Mouse (Mus musculus) hindbrain, embryonic 15.5 days (tissue): ENCODE results near the gene H2al1c. TPM values are rescaled to one million over a fixed set of nuclear protein-coding genes. Genes with fewer than 3 reads are reported as not detected.
"Not testable (repeated sequence)": the region's sequence is repeated elsewhere in the genome, so short reads cannot be mapped to it uniquely, and the experiment has no call there.

Experiments used
- ATAC-seq: fragments of 200-750 bp; cut with Nextera tagmentation; 2 replicates; pipeline ENCODE4 v1.8.0; 2017; ENCODE audit warnings: low read depth, moderate number of reproducible peaks, moderate TSS enrichment; ENCODE audit not compliant: low FRiP score
- H3K27ac ChIP-seq: fragments of 300-500 bp; sonication (generic); replicated peaks from 2 replicates; pipeline ENCODE4 v1.5.1; 2015; ENCODE audit warnings: mild to moderate bottlenecking, inconsistent platforms
- H3K27me3 ChIP-seq: fragments of 300-500 bp; sonication (generic); 2 replicates; pipeline ENCODE4 v1.6.1; 2015; ENCODE audit warnings: control low read depth, inconsistent platforms
- H3K36me3 ChIP-seq: fragments of 300-500 bp; sonication (generic); 2 replicates; pipeline ENCODE4 v1.6.1; 2015; ENCODE audit warnings: control low read depth, inconsistent platforms
- H3K4me1 ChIP-seq: fragments of 300-500 bp; sonication (generic); replicated peaks from 2 replicates; pipeline ENCODE4 v1.6.1; 2015; ENCODE audit warnings: control low read depth, inconsistent platforms
- H3K4me2 ChIP-seq: fragments of 300-500 bp; sonication (generic); 2 replicates; pipeline ENCODE4 v1.6.1; 2015; ENCODE audit warnings: moderate library complexity, mild to moderate bottlenecking, inconsistent platforms
- H3K4me3 ChIP-seq: fragments of 300-500 bp; sonication (generic); 2 replicates; pipeline ENCODE4 v1.5.1; 2015; ENCODE audit warnings: mild to moderate bottlenecking, inconsistent platforms
- H3K9ac ChIP-seq: fragments of 300-500 bp; sonication (generic); 2 replicates; pipeline ENCODE4 v1.6.1; 2015; ENCODE audit warnings: inconsistent platforms
- H3K9me3 ChIP-seq: fragments of 300-500 bp; sonication (generic); 2 replicates; pipeline ENCODE4 v1.6.1; 2016; ENCODE audit warnings: control low read depth, inconsistent platforms
- WGBS: fragments of 180-500 bp; shearing (Covaris S2); methylation state at CpG from one replicate; pipeline ENCODE4 v1.1.7; 2015; 5-methylcytosine and 5-hydroxymethylcytosine counted together
- polyA plus RNA-seq: library from polyadenylated mRNA; unstranded; fragments of >200 nt; fragmentation: Nextera tagmentation; extraction: Ambion mirVana; gene quantifications from 2 replicates; pipeline ENCODE4 v1.2.1, GENCODE M21; 2015

The H2al1c gene
- polyA plus RNA-seq, 1 experiment from 2014 or later: not detected

GRCm38 (mm10) chrX:11314858-11315257, 9.4 kb downstream of the H2al1c start, which contains the start of gene H2al1f:
H2al1f (plus strand) TSS chrX:11315158.
- H3K27me3 ChIP-seq, H3K4me2 ChIP-seq, H3K36me3 ChIP-seq, H3K4me1 ChIP-seq, H3K4me3 ChIP-seq, H3K27ac ChIP-seq, H3K9ac ChIP-seq, H3K9me3 ChIP-seq, ATAC-seq: not testable (repeated sequence)
- WGBS: no CpG with 5 or more reads among the region's 6 CpGs

GRCm38 (mm10) chrX:11317956-11318355, 12.5 kb downstream of the H2al1c start, which contains the start of gene H2al1g:
H2al1g (plus strand) TSS chrX:11318256.
- H3K9ac ChIP-seq, H3K4me2 ChIP-seq, H3K4me1 ChIP-seq, H3K27ac ChIP-seq, ATAC-seq, H3K36me3 ChIP-seq, H3K9me3 ChIP-seq, H3K4me3 ChIP-seq, H3K27me3 ChIP-seq: not testable (repeated sequence)
- WGBS: no CpG with 5 or more reads among the region's 3 CpGs

- H3K4me2 ChIP-seq, H3K27me3 ChIP-seq, H3K9me3 ChIP-seq, ATAC-seq, H3K4me3 ChIP-seq, H3K9ac ChIP-seq, H3K27ac ChIP-seq, H3K4me1 ChIP-seq, H3K36me3 ChIP-seq: not testable (repeated sequence)
- no CpG with 5 or more reads among the region's 6 CpGs for WGBS
Observed at GRCm38 (mm10) chrX:11321192-11321591, 15.7 kb downstream of the H2al1c start, which contains the start of gene H2al1h. H2al1h (plus strand) TSS chrX:11321492.

- not testable (repeated sequence) for H3K9ac ChIP-seq, H3K4me2 ChIP-seq, H3K9me3 ChIP-seq, H3K4me1 ChIP-seq, H3K36me3 ChIP-seq, ATAC-seq, H3K27me3 ChIP-seq, H3K4me3 ChIP-seq, H3K27ac ChIP-seq
- WGBS: 100% methylated on average over 1 of the region's 5 CpGs
Observed at GRCm38 (mm10) chrX:11324359-11324758, 18.9 kb downstream of the H2al1c start, which contains the start of gene H2al1i. H2al1i (plus strand) TSS chrX:11324659.

- not testable (repeated sequence) for H3K4me2 ChIP-seq, H3K36me3 ChIP-seq, ATAC-seq, H3K27me3 ChIP-seq, H3K9ac ChIP-seq, H3K9me3 ChIP-seq, H3K4me3 ChIP-seq, H3K4me1 ChIP-seq, H3K27ac ChIP-seq
- WGBS: 95% methylated on average over 2 of the region's 2 CpGs
Observed at GRCm38 (mm10) chrX:11327522-11327921, 22.1 kb downstream of the H2al1c start, which contains the start of gene H2al1j. H2al1j (plus strand) TSS chrX:11327822.

- Histone ChIP-seq H3K9me3 (no peaks in the 10 kb centered on the region), H3K4me1 (no peaks in the 10 kb centered on the region), H3K4me2 (no peak overlapping the region), H3K27ac (no peak overlapping the region), H3K27me3 (no peaks in the 10 kb centered on the region), H3K4me3 (no peak overlapping the region), H3K9ac (no peak overlapping the region), H3K36me3 (no peaks in the 10 kb centered on the region)
- no peak for ATAC-seq
- 64% methylated on average over 9 of the region's 9 CpGs for WGBS
Observed at GRCm38 (mm10) chrX:11345762-11346161, 40.3 kb downstream of the H2al1c start.

- Histone ChIP-seq H3K36me3 (no peaks in the 10 kb centered on the region), H3K4me2 (no peak overlapping the region)
- ATAC-seq: no peak
Observed at GRCm38 (mm10) chrX:11346756-11347155, 41.3 kb downstream of the H2al1c start.

More at GRCm38 (mm10) chrX:11346756-11347155, 41.3 kb downstream of the H2al1c start:
- no peak overlapping the region for H3K9ac ChIP-seq
- 80% methylated on average over 3 of the region's 3 CpGs for WGBS
- H3K27me3 ChIP-seq: no peaks in the 10 kb centered on the region
- no peak overlapping the region for H3K27ac ChIP-seq
- H3K4me3 ChIP-seq: no peak overlapping the region
- H3K4me1 ChIP-seq: no peaks in the 10 kb centered on the region
- H3K9me3 ChIP-seq: no peaks in the 10 kb centered on the region

Other genes starting within 250 kb of the H2al1c start
- gene H2al1a, start 6.4 kb upstream of the H2al1c start, polyA plus RNA-seq: not detected in 2 replicates
- gene H2al1b, start 3.2 kb upstream of the H2al1c start, polyA plus RNA-seq: not detected in 2 replicates
- not detected in 2 replicates for gene H2al1d, start 3.2 kb downstream of the H2al1c start, polyA plus RNA-seq
- gene H2al1e, start 6.3 kb downstream of the H2al1c start, polyA plus RNA-seq: not detected in 2 replicates
- gene H2al1f, start 9.5 kb downstream of the H2al1c start, polyA plus RNA-seq: not detected in 2 replicates
- not detected in 2 replicates for gene H2al1g, start 12.6 kb downstream of the H2al1c start, polyA plus RNA-seq
- gene H2al1h, start 15.8 kb downstream of the H2al1c start, polyA plus RNA-seq: not detected in 2 replicates
- gene H2al1i, start 19.0 kb downstream of the H2al1c start, polyA plus RNA-seq: not detected in 2 replicates
- not detected in 2 replicates for gene H2al1j, start 22.2 kb downstream of the H2al1c start, polyA plus RNA-seq